Mouse (Mus musculus): ENCODE measurements around the gene Suv39h1.
A peak's percentile ranks its signal among the peaks of the same experiment; 100 is the strongest.
"Not testable (repeated sequence)": the region's sequence is repeated elsewhere in the genome, so short reads cannot be mapped to it uniquely, and the experiment has no call there.

Gene Suv39h1

GRCm38 (mm10) chrX:8074430-8075014 lies at the start of gene Suv39h1:
Gene Suv39h1, minus strand, starts transcription at chrX:8074760.
- peak; percentile 95 to 96 for DNase-seq (ENCODE audit: inconsistent age in 2 of 2, low spot score in 1 of 2)

- DNase-seq (ENCODE audit: inconsistent age in 2 of 2, low spot score in 1 of 2): no peak
Measured at GRCm38 (mm10) chrX:8123821-8124470, 49.4 kb upstream of the Suv39h1 start.

- no peak for DNase-seq (ENCODE audit: inconsistent age in 2 of 2, low spot score in 1 of 2)
Measured at GRCm38 (mm10) chrX:8117264-8117663, 42.7 kb upstream of the Suv39h1 start.

GRCm38 (mm10) chrX:8115275-8115674 lies 40.7 kb upstream of the Suv39h1 start:
- peak in 1 of 2 experiments; percentile 27 for DNase-seq (ENCODE audit: inconsistent age in 2 of 2, low spot score in 1 of 2)

- DNase-seq (ENCODE audit: inconsistent age in 2 of 2, low spot score in 1 of 2): no peak
Measured at GRCm38 (mm10) chrX:8105019-8105418, 30.5 kb upstream of the Suv39h1 start.

GRCm38 (mm10) chrX:8102213-8102668 lies 27.7 kb upstream of the Suv39h1 start:
- peak; percentile 27 to 49 for DNase-seq (ENCODE audit: inconsistent age in 2 of 2, low spot score in 1 of 2)

- DNase-seq (ENCODE audit: inconsistent age in 2 of 2, low spot score in 1 of 2): peak in 1 of 2 experiments; percentile 30
Measured at GRCm38 (mm10) chrX:8101017-8101416, 26.5 kb upstream of the Suv39h1 start.

GRCm38 (mm10) chrX:8099435-8099834 lies 24.9 kb upstream of the Suv39h1 start:
- DNase-seq (ENCODE audit: inconsistent age in 2 of 2, low spot score in 1 of 2): no peak

GRCm38 (mm10) chrX:8096787-8097242 lies 22.3 kb upstream of the Suv39h1 start:
- peak; percentile 96 to 97 for DNase-seq (ENCODE audit: inconsistent age in 2 of 2, low spot score in 1 of 2)

- peak; percentile 89 to 97 for DNase-seq (ENCODE audit: inconsistent age in 2 of 2, low spot score in 1 of 2)
Measured at GRCm38 (mm10) chrX:8096068-8096786, 21.7 kb upstream of the Suv39h1 start.

GRCm38 (mm10) chrX:8095546-8095945 lies 21.0 kb upstream of the Suv39h1 start:
- no peak for DNase-seq (ENCODE audit: inconsistent age in 2 of 2, low spot score in 1 of 2)

- DNase-seq (ENCODE audit: inconsistent age in 2 of 2, low spot score in 1 of 2): not testable (repeated sequence)
Measured at GRCm38 (mm10) chrX:8090954-8091347, 16.4 kb upstream of the Suv39h1 start.

- DNase-seq (ENCODE audit: inconsistent age in 2 of 2, low spot score in 1 of 2): peak in 1 of 2 experiments; percentile 33
Measured at GRCm38 (mm10) chrX:8090346-8090953, 15.9 kb upstream of the Suv39h1 start, which contains the start of gene Was. Gene Was, minus strand, starts transcription at chrX:8090498.

GRCm38 (mm10) chrX:8089746-8090145 lies 15.2 kb upstream of the Suv39h1 start:
- no peak for DNase-seq (ENCODE audit: inconsistent age in 2 of 2, low spot score in 1 of 2)

GRCm38 (mm10) chrX:8085611-8086010 lies 11.1 kb upstream of the Suv39h1 start:
- DNase-seq (ENCODE audit: inconsistent age in 2 of 2, low spot score in 1 of 2): no peak

GRCm38 (mm10) chrX:8084771-8085259 lies 10.3 kb upstream of the Suv39h1 start:
- DNase-seq (ENCODE audit: inconsistent age in 2 of 2, low spot score in 1 of 2): no peak

- DNase-seq (ENCODE audit: inconsistent age in 2 of 2, low spot score in 1 of 2): no peak
Measured at GRCm38 (mm10) chrX:8075104-8075503, 544 bp upstream of the Suv39h1 start.

- DNase-seq (ENCODE audit: inconsistent age in 2 of 2, low spot score in 1 of 2): peak; percentile 31 to 62
Measured at GRCm38 (mm10) chrX:8073881-8074429, 605 bp downstream of the Suv39h1 start.

GRCm38 (mm10) chrX:8069166-8069565 lies 5.4 kb downstream of the Suv39h1 start:
- DNase-seq (ENCODE audit: inconsistent age in 2 of 2, low spot score in 1 of 2): no peak

GRCm38 (mm10) chrX:8051044-8051781 lies 23.3 kb downstream of the Suv39h1 start:
- DNase-seq (ENCODE audit: inconsistent age in 2 of 2, low spot score in 1 of 2): not testable (repeated sequence)
